Mouse (Mus musculus) neutrophil, adult 5-6 weeks (primary cell): Measurements from ENCODE around the gene Kcna3. TPM values are rescaled to one million over a fixed set of nuclear protein-coding genes. Genes with fewer than 3 reads are reported as not detected.
A peak's percentile ranks its signal among the peaks of the same experiment; 100 is the strongest.

Experiments
- ATAC-seq: fragments of 151-379, 151-347 bp; 2 replicates; pipeline ENCODE4 v1.8.0; 2017; ENCODE audit warnings: mild to moderate bottlenecking, moderate TSS enrichment; ENCODE audit not compliant: insufficient number of reproducible peaks, poor library complexity, low FRiP score, severe bottlenecking; ENCODE audit errors: extremely low read depth
- total RNA-seq: library from RNA; stranded (forward); fragments of 200-1000 nt; gene quantifications from 2 replicates; pipeline ENCODE4 v1.2.3, GENCODE M21; 2017

The Kcna3 gene
- total RNA-seq, result 32.2 and 32.3 TPM in 2 replicates

DNA sequence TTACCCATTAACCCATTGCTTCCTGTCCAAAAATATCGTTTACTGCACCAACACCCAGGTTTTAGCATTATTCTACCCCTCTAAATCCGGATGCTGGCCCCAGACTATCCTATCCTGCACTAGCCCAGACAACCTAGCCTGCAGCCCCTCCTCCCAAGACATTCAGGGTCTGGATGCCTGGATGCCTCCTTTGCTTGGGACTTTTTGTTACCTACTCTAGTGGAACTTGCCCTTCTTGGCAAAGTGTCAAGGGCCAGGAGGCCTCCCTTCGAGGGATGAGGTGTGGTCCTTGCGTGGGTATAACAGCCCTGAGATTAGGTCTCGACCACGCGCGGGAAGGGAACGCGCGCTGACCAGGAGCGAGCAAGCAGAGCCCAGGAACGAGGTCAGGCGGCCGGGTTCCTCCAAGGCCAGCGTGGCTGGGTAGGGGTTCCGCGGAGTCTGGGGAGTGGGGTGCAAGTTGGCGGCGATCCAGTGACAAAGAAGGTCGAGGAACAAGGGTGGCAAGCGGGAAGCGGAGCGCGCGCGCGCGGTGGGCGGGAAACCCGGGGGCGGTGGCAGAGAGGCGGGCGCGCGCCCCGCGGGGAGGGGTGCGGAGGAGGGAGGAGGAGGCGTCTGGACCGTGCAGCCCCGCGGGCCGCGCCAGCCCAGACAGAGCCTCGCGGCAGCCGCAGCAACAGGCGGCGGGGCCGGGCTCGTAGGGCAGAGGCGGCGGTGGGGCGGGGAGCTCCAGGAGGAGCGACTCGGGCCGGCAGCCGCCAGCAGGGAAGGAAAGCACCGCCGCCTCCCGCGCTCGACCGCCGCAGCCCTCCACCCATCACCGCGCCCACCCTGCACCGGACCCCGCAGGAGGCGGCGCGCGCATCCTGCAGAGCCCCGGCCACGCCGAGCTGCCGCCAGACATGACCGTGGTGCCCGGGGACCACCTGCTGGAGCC is at the start of gene Kcna3:
TSS of gene Kcna3 (plus strand) at position 649 of the 937 bp plus-strand sequence.
- ATAC-seq, result peak; percentile 20

DNA sequence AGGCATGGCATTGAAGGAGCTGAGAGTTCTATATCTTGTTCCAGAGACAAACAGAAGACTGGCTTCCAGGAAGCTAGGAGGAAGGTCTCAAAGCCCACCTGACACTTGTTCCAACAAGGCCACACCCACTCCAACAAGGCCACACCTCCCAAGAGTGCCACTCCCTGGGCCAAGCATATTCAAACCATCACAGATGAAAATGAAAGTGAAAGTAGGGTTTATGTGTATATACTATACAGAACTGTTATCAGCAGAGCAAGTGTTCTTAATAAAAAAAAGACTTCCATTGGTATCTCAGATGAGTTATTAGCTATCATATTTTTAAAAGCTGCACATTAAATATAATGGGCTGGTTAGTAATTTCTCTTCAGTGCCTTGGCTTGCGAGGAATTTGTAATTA is 44.6 kb upstream of the Kcna3 start:
- no peak for ATAC-seq

DNA sequence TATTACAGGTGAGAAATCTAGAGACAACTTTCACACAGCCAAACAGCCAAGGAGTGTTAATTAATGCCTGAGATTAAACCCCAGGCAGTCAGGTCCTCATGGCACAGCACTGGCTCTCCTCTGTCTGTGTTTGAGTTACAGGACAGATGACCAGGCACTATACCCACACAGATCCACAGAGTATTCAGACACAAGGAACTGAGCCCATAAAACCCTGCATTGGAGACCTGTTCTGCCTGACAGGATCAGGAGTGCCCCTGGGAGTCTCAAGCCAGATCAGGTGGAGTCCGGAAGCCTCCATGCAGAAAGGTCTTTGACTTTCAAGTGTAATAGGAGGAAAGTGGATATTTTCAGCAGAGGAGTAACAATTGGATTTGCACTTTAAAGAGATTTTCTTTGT is 40.6 kb upstream of the Kcna3 start:
- no peak for ATAC-seq

DNA sequence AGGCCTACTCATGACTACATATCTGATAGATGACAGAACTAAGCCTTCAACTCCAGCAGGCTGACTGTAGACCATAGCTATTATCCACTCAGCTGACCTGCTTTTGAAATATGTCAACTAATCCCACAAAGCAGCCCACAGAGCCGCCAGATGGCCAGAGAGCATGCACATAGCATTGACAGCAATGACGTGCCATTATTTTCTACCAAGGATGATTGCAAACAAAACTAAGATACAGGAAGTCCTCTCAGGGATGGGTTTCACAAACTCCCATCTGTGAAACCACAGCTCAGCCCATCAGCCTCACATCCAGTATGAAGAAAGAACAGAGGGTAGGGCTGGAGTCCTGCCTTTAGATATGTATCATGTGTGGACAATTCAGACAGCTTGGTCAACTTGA is 39.8 kb upstream of the Kcna3 start:
- no peak for ATAC-seq

DNA sequence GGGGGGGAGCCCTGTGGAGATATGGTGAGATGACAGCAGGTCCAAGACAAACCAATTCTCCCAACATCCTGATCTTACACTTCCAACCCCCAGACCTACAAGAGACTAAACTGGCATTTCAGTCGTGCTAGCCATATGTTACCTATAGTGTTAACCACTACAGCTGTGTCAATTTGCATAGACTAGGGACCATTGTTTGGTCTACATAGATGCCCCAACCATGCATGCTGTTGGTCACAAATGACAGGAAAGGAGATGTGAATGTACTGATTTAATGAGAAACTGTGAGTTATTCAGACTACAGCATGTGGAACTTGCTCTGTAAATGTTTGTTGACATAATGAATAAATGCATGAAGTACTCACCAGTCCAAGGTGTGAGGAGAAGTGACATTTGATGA is 37.6 kb upstream of the Kcna3 start:
- no peak for ATAC-seq

DNA sequence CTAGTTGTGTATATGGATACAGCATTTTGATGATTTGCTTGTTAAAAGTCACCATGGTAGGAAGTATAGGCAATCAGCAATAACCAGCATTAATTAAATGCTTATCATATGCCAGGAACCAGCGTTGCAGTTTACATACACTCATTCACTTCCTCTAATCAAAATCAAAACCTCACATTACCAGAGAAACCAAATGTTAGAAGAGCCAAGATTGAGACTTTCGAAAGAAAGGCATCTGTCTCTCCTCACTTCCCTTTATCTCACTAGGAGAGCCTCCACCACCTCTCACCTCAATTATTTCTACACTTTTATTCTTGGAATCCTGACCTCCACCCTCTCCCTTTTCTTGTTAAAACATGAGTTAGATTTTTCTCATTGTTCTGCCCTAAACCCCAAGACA is 35.8 kb upstream of the Kcna3 start:
- no peak for ATAC-seq

DNA sequence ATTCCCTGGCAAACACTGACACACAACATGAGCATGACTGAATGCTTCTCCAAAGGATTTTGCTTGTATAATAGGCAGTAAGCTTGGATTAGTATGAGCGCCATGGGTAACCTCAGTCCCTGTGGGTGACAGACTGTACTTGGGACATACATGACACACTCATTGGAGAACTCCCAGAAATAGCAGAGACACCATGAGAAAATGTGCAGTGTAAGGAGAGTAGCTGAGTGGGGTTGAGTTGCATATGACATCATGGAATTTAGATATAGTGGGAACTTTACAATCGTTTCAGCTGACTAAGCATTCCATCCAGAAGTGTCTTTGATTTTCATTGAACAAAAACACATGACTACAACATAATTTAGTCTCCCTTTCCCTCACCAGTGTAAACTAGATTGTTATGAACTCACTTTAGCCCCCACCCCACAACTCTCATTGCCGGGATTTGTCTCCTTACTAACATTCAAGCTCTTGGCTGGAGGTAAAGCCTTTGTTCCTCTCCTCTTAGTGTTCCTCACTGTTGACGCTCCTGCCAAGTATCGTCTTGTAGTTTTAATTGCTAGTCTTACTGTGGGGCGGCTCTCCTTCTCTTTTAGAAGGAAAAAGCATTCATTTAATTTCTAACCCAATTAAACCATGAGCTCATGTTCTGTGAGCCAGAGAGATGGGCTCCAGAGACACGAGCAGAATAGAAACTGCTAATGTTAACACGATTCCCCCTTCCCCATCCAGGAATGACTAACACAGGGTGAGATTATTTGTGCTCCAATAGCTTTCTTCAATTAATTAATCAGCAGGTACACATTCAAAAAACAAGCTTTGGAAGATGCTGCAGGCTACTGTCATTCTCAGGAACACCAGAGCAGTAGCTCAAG is 33.5 kb upstream of the Kcna3 start:
- ATAC-seq, result no peak

DNA sequence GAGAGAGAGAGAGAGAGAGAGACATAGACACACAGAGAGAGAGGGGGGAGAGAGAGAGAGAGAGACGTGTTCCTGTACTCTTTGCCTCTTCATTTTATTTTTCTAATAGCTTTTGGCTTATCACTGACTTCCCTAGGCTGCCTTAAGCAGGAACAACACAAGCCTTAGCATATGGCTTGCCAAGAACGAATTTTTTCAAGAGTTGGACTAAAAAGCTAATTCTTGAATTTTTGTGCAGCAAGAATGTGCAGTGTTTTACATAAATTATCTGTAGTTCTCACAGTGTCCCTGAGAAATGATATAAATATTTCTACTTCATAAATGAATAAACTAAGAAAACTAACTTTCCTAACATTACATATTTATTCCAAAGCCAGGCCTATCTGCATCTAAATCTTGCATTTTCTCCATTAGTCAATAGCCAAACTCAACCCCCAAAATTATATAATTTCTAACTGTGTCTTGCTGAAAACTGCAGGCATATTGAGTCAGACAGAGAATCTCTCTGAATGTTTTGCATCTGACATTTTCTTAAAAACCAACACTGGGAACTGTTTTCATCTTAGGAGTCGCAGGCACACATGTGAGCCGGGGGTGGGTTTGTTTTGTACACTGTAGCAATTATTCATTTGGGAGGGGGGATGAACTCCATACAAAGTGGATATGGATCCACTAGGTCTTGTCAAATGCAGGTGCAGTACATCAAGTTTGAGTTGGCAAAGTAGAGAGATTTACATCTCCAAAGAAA is 26.5 kb upstream of the Kcna3 start:
- ATAC-seq, result no peak

DNA sequence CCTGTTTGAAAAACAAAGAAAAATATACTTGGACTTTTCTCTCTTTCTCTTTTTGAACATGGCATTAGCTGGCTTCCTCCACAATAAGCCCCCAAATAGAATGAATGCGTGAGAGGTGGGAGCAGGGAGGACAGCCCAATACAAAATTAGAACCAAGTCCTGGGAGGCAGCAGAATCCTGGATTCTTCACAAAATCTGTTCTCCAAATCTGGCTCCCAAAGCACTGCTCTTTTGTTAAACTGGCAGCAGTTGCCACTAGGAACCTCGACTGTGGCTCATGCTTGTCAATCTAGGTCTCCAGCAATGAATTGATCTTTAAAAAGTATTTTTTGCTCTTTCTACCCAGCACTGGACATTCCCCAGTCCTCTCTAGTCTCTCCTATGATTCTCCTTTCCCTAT is 17.7 kb upstream of the Kcna3 start:
- ATAC-seq, result no peak

DNA sequence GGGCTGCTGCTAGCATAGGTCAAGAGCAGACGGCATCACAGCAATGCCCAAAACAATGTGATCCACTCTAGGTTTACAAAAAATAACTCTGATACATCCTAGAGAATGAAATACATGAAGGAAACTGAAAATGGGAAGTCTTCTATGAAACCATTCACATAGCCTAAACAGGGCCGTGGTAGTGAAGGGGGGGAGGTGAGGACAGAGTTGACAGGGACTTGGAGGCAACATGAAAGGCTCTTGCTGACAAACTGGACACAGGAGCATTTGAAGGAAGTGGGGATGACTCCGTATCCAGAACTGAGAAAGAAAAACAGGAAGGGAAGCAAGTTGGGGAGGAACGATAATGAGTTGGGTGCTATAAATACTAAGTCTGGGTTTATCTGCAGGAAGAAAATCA is 4.4 kb upstream of the Kcna3 start:
- no peak; the same call in 1 of the 2 replicates for ATAC-seq

DNA sequence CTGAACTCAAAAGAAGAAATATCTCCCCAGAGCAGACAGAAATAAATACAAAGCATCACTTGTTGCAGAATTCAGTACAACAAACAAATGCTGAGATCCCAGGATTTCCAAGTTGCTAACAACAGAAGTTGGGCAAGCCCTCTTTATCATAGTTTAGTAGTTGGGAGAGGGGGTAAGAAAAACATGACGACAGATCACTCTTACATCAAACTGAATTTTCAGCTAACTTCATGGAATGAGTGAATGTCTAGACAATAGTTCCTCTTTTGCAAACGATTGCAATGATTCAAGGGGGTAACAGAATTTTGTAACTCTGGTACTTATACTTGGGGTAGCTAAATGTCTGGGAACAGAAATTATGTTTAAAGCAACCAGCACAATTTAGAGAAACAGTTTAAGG is 1.2 kb upstream of the Kcna3 start:
- ATAC-seq, result no peak

DNA sequence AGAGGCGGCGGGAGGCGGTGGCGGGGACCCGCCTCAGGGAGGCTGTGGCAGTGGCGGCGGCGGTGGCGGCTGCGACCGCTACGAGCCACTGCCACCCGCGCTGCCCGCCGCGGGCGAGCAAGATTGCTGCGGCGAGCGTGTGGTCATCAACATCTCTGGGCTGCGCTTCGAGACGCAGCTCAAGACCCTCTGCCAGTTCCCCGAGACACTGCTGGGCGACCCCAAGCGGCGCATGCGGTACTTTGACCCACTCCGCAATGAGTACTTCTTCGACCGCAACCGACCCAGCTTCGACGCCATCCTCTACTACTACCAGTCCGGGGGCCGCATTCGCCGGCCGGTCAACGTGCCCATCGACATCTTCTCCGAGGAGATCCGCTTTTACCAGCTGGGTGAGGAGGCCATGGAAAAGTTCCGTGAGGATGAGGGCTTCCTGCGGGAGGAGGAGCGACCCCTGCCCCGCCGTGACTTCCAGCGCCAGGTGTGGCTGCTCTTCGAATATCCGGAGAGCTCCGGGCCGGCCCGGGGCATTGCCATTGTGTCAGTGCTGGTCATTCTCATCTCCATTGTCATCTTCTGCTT is 580 bp downstream of the Kcna3 start:
- ATAC-seq, result no peak

DNA sequence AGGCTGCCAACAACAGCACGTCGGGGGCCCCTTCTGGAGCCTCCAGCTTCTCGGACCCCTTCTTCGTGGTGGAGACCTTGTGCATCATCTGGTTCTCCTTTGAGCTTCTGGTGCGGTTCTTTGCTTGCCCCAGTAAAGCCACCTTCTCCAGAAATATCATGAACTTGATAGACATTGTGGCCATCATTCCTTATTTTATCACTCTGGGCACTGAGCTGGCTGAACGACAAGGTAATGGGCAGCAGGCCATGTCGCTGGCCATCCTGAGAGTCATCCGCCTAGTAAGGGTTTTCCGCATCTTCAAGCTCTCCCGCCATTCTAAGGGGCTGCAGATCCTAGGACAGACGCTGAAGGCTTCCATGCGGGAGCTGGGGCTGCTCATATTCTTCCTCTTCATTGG is 1.1 kb downstream of the Kcna3 start:
- no peak for ATAC-seq

DNA sequence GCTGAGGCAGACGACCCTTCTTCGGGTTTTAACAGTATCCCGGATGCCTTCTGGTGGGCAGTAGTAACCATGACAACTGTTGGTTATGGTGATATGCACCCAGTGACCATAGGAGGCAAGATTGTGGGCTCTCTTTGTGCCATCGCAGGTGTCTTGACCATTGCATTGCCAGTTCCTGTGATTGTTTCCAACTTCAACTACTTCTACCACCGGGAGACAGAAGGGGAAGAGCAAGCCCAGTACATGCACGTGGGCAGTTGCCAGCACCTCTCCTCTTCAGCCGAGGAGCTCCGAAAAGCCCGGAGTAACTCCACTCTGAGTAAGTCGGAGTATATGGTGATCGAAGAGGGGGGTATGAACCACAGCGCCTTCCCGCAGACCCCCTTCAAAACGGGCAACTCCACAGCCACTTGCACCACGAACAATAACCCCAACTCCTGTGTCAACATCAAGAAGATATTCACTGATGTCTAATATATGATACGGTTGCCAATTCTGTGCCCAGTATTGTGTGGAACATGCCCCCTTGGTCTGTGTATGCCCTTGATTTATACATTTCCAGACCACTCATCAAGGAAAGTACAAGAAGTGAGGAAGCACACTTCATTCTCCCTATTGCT is 1.7 kb downstream of the Kcna3 start:
- peak; percentile 2; the same call in 1 of the 2 replicates for ATAC-seq

DNA sequence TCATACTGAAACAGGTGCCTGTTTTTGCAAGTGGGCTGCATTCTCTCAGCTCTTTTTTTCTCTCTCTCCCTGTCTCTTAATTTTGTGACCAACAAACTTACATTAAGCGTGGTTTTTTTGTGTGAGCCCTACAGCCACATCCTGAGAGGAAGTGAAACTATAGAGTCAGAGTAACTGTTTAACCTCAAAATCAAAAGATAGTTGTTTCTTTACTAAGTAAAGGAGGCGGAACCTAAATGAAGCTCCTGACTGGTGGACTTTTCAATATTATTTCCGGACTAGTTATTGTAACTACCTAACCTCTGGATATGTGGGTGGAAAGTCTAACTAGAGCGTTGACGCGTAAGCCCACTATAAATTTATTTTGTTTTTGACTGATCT is 2.2 kb downstream of the Kcna3 start:
- ATAC-seq, result peak; percentile 79

DNA sequence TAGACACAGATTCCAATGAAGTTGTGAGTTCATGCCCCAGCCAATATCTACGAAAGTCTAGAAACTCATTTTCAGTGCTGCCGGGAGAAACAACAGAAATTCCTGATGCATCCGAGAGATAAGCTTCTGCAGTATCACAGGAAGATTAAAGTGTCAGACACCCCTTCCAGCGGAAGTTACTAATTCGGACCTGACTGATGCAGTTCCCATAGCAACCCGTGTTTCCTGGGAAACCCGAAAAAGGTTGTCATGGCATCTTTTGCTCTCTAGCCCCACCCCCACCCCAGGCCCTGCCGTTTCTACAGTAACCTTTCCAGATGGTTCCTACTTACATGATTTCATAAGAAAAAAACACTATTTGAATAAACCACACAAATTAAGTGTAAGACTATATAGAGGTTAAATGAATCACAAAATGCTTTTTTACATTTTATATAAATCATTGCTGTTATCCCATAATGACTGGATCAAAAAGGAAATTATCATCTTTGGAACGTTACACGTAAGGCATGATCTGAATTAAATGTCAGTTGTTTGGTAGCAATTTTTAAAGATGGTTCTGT is 2.8 kb downstream of the Kcna3 start:
- peak; percentile 33; the same call in 1 of the 2 replicates for ATAC-seq

DNA sequence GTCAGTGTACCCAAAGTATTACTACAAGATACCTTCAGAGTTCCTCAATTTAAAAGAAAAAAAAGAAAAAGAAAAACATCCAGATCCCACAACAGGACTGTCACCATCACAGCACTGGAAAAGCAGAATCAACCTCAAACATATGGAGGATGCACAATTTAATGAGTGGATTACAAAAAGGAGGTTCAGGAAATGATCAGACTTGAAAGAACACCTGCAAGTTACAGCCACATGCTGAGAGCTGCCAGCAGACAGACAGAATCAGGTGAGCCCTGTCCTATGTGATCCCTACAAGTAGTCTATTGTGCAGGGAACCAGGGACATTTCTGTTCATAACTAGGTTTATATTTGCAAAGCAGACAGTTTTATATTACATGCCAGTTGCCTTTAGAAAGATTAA is 3.3 kb downstream of the Kcna3 start:
- ATAC-seq, result no peak

DNA sequence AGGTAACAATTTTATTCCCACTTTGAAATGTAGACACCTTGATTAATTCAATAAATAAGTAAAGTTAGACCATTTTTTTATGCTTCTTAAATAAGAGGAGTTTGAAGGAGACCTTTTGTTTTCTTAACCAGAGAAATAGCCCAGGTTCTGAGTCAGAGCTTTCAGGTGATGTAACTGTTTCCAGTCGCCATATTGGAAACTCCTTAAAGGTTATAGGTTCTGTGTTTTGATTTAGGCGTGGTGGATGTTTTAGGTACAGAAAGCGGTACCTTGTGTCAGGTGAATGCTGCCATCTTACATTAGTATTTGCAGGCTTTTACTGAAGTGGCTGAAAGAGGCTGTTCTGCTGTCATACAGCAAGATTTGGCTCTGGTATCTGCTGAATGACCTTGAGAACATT is 4.4 kb downstream of the Kcna3 start:
- no peak for ATAC-seq
